ENCODE assay signal across 10 mouse cellular contexts in the genomic region with DNA sequence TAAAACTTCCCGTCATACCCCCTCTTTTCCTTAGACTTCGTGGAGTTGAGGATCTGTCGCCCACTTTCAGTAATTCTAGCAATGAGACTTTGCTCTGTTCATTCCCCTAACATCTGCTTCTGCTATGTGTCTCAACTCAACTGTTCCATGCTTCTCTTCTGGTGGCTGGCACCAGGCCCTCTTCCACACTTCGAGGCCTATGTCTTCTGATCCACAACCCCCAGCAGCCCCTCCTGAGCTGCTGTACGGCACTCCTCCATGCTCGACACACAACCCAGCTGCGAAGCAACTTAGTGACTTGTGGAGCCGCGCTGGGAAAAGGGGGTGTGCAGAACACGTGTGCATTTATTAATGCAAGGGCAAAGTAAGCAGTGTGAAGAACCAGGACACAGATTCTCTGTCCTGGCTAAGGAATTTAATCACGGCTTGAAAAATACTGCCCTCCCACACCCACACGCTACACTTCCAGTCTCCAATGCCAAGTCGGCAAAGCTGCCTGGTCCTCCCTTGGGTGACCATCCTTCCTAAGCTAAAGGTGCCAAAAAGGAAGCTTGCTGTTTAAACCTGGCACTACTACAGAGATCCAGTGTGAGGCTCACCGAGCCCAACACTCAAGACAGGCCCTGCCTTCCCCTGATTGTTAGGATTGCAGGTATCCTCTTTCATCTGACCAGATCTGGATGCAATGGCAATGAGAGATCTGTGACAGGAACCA.
DNase-seq lines count a peak whose midpoint lies in the region; ATAC-seq and TF ChIP-seq lines count a peak whose summit lies in the region.
"Had no signal": no experiment of that assay in that cellular context is flagged by ENCODE, and none has a peak within 500 bp of the region (broad histone marks: within the 10 kb centered on the region; RNA-seq: fewer than 3 reads in every experiment).

No protein-coding gene starts in this region.

- no peak for TF ChIP-seq EP300 in stomach, postnatal 0 days (optimal IDR thresholded peaks at IDR 0.05)

- WGBS in embryonic facial prominence, embryonic 13.5 days = 79% methylated on average over 14 of the region's 14 CpGs
- 90% methylated on average over 14 of the region's 14 CpGs for WGBS in embryonic facial prominence, embryonic 10.5 days
- WGBS in lung, embryonic 16.5 days = 64% methylated on average over 14 of the region's 14 CpGs
- WGBS in stomach, postnatal 0 days = 74% methylated on average over 14 of the region's 14 CpGs
- 94% methylated on average over 14 of the region's 14 CpGs for WGBS in forebrain, embryonic 13.5 days

- H3K4me3 ChIP-seq in embryonic facial prominence, embryonic 13.5 days = no peak overlapping the region
- no peak overlapping the region for H3K4me3 ChIP-seq in embryonic facial prominence, embryonic 10.5 days
- H3K4me3 ChIP-seq in lung, embryonic 16.5 days (ENCODE audit: low read length) = no peak overlapping the region
- no peak overlapping the region for H3K4me3 ChIP-seq in stomach, postnatal 0 days (ENCODE audit: low read depth, low read length)
- no peak overlapping the region for H3K4me3 ChIP-seq in forebrain, embryonic 13.5 days
- H3K4me3 ChIP-seq: left cerebral cortex, adult 2 months had no signal

- intact Hi-C loops in left cerebral cortex, postnatal 4 days (cut with DNase I) = no loop called here
- intact Hi-C loops in left cerebral cortex, postnatal 14 days (cut with DNase I) = no loop called here

- peaks cover 5% of the 10 kb centered on the region; the same call in 1 of the 2 replicates for H3K4me1 ChIP-seq in embryonic facial prominence, embryonic 13.5 days
- H3K4me1 ChIP-seq in embryonic facial prominence, embryonic 10.5 days = peaks cover 6% of the 10 kb centered on the region; the same call in 1 of the 2 replicates
- H3K4me1 ChIP-seq in lung, embryonic 16.5 days (replicated peaks; ENCODE audit: control insufficient read depth, insufficient read depth, low read length) = peaks cover 9% of the 10 kb centered on the region
- no peaks in the 10 kb centered on the region for H3K4me1 ChIP-seq in stomach, postnatal 0 days (replicated peaks; ENCODE audit: control insufficient read depth, insufficient read depth)
- no peaks in the 10 kb centered on the region for H3K4me1 ChIP-seq in forebrain, embryonic 13.5 days

- DNase-seq in embryonic facial prominence, embryonic 10.5 days (ENCODE audit: low spot score) = no peak
- peak; percentile 39 for DNase-seq in left cerebral cortex, postnatal 4 days
- DNase-seq in left cerebral cortex, postnatal 14 days (ENCODE audit: low spot score in 2 of 2) = no peak
- no peak for DNase-seq in stomach, postnatal 0 days (ENCODE audit: low spot score)
- DNase-seq: thymus, postnatal 25 days had no signal

- no peaks in the 10 kb centered on the region for H3K27me3 ChIP-seq in embryonic facial prominence, embryonic 13.5 days
- no peaks in the 10 kb centered on the region for H3K27me3 ChIP-seq in embryonic facial prominence, embryonic 10.5 days (replicated peaks; ENCODE audit: low read depth, poor library complexity, severe bottlenecking)
- H3K27me3 ChIP-seq in lung, embryonic 16.5 days (ENCODE audit: control insufficient read depth, insufficient read depth, low read depth, low read length) = no peaks in the 10 kb centered on the region
- no peaks in the 10 kb centered on the region for H3K27me3 ChIP-seq in stomach, postnatal 0 days (ENCODE audit: control insufficient read depth, insufficient read depth, low read length)
- H3K27me3 ChIP-seq in forebrain, embryonic 13.5 days = no peaks in the 10 kb centered on the region

- H3K9me3 ChIP-seq in embryonic facial prominence, embryonic 13.5 days = no peaks in the 10 kb centered on the region
- H3K9me3 ChIP-seq in embryonic facial prominence, embryonic 10.5 days = no peaks in the 10 kb centered on the region
- H3K9me3 ChIP-seq in lung, embryonic 16.5 days (ENCODE audit: control insufficient read depth, low read length) = no peaks in the 10 kb centered on the region
- H3K9me3 ChIP-seq in stomach, postnatal 0 days (ENCODE audit: control insufficient read depth, low read length) = no peaks in the 10 kb centered on the region
- no peaks in the 10 kb centered on the region for H3K9me3 ChIP-seq in forebrain, embryonic 13.5 days (replicated peaks)

- no peak for TF ChIP-seq CTCF in stomach, postnatal 0 days (IDR thresholded peaks at IDR 0.05; ENCODE audit: low read depth)

- no peak for ATAC-seq in embryonic facial prominence, embryonic 13.5 days (ENCODE audit: insufficient number of reproducible peaks, insufficient read depth, low FRiP score, low TSS enrichment, low read depth)
- peak; percentile 55 for ATAC-seq in lung, embryonic 16.5 days (ENCODE audit: low read depth)
- ATAC-seq in stomach, postnatal 0 days (ENCODE audit: low FRiP score, low TSS enrichment) = 0 out of 2 replicates have a peak, but pooled peaks have one; percentile 18
- no peak for ATAC-seq in megakaryocyte, adult 5-6 weeks (ENCODE audit: poor library complexity, severe bottlenecking)
- no peak for ATAC-seq in forebrain, embryonic 13.5 days

- H3K27ac ChIP-seq in embryonic facial prominence, embryonic 13.5 days = 0 out of 2 replicates have a peak overlapping the region, but pooled peaks have one; percentile 29
- no peak overlapping the region for H3K27ac ChIP-seq in embryonic facial prominence, embryonic 10.5 days (replicated peaks)
- peak overlapping the region; percentile 51 for H3K27ac ChIP-seq in lung, embryonic 16.5 days (ENCODE audit: low read length)
- H3K27ac ChIP-seq in stomach, postnatal 0 days (replicated peaks) = no peak overlapping the region; the same call in 1 of the 2 replicates
- H3K27ac ChIP-seq in forebrain, embryonic 13.5 days = no peak overlapping the region
- H3K27ac ChIP-seq: left cerebral cortex, adult 2 months had no signal

- H3K9ac ChIP-seq in embryonic facial prominence, embryonic 13.5 days = no peak overlapping the region
- no peak overlapping the region for H3K9ac ChIP-seq in lung, embryonic 16.5 days (ENCODE audit: low read length)
- no peak overlapping the region for H3K9ac ChIP-seq in stomach, postnatal 0 days (ENCODE audit: low read length)
- H3K9ac ChIP-seq in forebrain, embryonic 13.5 days = no peak overlapping the region

- no peak overlapping the region for H3K4me2 ChIP-seq in embryonic facial prominence, embryonic 13.5 days
- H3K4me2 ChIP-seq in lung, embryonic 16.5 days (ENCODE audit: low read depth, low read length) = no peak overlapping the region
- no peak overlapping the region for H3K4me2 ChIP-seq in stomach, postnatal 0 days (replicated peaks; ENCODE audit: low read depth)
- H3K4me2 ChIP-seq in forebrain, embryonic 13.5 days = no peak overlapping the region

- H3K36me3 ChIP-seq in embryonic facial prominence, embryonic 13.5 days = no peaks in the 10 kb centered on the region
- no peaks in the 10 kb centered on the region for H3K36me3 ChIP-seq in embryonic facial prominence, embryonic 10.5 days (replicated peaks)
- no peaks in the 10 kb centered on the region for H3K36me3 ChIP-seq in lung, embryonic 16.5 days (ENCODE audit: control insufficient read depth, insufficient read depth, low read length)
- H3K36me3 ChIP-seq in stomach, postnatal 0 days (ENCODE audit: control insufficient read depth, insufficient read depth, low read length) = no peaks in the 10 kb centered on the region
- H3K36me3 ChIP-seq in forebrain, embryonic 13.5 days (ENCODE audit: poor library complexity, severe bottlenecking) = no peaks in the 10 kb centered on the region

Comparison
In these comparisons a context has a peak if more than half of its experiments do, and no peak if none do; other contexts are left out.
1. H3K27ac ChIP-seq: peak in embryonic facial prominence, embryonic 13.5 days (single experiment) and lung, embryonic 16.5 days (single experiment); none in embryonic facial prominence, embryonic 10.5 days (single experiment), stomach, postnatal 0 days (single experiment) and forebrain, embryonic 13.5 days (single experiment).
2. ATAC-seq: peak in lung, embryonic 16.5 days (single experiment) and stomach, postnatal 0 days (single experiment); none in embryonic facial prominence, embryonic 13.5 days (single experiment), megakaryocyte, adult 5-6 weeks (single experiment) and forebrain, embryonic 13.5 days (single experiment).